Mouse (Mus musculus) brain, adult 2 months (tissue): Measurements from ENCODE around the gene Tesc.

Experiments
- DNase-seq: peaks from one replicate; pipeline ENCODE4 v3.0.0; 2011; ENCODE audit warnings: low read depth, low spot score

Gene Tesc

GRCm38 (mm10) chr5:118015669-118016068, 11.9 kb upstream of the Tesc start:
- no peak for DNase-seq

GRCm38 (mm10) chr5:118017527-118017926, 10.0 kb upstream of the Tesc start:
- peak; percentile 68 for DNase-seq

DNA sequence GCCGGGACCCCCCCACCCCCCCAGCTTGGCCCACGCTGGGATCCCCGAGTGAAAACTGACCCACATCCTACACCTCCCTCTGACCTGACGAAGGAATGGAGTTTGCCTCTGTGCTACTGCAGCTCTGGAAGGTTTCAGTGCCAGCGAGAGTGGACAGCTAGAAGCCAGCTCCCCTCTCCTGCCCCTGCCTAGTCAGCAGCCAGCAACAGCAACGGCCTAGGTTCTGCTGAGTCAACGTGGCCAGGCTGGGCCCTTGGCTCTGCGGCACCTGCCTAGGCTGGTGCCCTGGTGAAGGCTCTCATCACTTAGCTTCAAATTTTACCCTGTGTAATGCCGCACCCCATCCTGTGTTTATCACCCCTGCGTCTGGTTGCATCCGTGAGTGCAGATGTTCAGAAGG, 7.6 kb upstream of the Tesc start:
- DNase-seq: no peak

- no peak for DNase-seq
These were observed 4.5 kb upstream of the Tesc start for GRCm38 (mm10) chr5:118023053-118023452.

GRCm38 (mm10) chr5:118025880-118026279, 1.7 kb upstream of the Tesc start:
- no peak for DNase-seq

DNA sequence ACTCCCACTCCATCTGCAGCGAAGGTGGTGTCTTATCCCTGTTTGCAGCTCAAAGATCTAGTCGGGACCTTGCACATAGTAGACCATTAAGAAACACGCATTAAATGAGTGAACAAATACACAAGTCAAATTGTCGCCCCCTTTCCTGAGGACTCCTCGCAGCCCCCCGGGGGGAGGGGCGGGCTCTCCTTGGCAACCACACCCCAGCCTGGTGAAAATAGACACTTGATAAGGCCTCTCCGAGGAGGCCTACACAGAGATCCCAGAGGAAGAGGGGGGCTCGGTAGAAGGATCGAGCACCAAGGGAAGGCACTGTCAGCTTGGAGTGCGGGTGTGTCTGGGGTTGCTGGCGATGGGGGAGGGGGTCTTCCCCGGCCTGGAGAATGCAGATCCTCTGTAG, 1.2 kb upstream of the Tesc start:
- DNase-seq: no peak

- DNase-seq: no peak
These were observed 344 bp upstream of the Tesc start for GRCm38 (mm10) chr5:118027101-118027697.

DNA sequence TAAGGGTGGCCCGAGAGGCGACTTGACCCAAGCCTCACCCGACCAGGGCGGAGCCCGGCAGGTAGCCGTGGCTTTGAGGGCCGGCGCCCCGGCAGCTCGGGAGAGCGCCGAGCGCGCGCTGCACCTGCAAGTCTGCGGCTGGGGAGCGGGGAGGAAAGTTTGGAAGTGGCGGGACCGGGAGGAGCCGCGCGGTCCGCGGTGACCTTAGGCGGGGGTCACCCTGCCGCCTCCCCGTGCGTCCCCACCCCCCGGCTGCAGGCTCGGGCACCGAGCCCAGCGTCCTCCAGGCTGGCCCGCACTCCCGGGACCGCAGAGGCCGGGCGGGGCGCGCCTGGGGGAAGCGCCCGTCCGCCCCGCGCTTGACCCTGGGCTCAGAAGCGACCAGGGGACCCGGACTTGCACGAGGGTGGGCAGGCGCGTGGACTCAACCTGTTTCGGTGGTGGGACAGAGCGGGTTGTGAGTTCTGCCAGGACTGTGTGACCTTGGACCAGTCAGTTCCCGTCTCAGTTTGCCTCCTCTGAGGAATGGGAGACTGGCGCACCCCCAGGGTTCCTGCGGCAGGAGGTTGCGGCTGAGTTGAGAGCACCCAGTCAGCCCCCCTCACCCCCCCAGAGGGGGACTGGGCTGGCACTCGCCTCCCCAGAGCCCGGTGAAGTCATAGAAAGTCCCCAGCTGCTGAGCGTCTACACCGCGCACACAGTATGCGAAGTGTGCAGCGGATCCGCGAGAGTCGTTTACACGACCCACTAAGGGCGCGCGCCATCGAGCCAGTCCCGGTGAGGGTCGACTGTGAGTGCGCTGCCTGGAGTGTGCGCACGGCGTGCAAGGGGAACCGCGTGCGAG, 870 bp downstream of the Tesc start:
- DNase-seq: no peak

DNA sequence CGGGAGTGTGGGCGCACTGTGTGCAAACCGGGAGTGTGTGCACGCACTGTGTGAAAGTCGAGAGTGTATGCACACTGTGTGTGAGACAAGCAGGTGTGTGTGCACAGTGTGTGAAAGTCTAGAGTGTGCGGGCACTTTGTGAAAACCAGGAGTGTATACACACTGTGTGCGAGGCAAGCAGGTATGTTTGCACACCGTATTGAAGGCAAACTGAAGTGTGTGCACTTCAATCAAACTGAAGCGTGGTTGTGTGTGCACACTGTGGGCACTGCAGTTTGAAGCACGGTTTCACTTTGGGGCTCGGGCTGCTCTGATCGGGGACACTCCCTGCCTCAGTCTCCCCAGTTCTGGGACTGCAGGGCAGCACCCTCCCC, 1.5 kb downstream of the Tesc start:
- DNase-seq: no peak

GRCm38 (mm10) chr5:118029420-118029819, 1.9 kb downstream of the Tesc start:
- DNase-seq: peak; percentile 94

GRCm38 (mm10) chr5:118030022-118030675, 2.6 kb downstream of the Tesc start:
- DNase-seq: no peak

DNA sequence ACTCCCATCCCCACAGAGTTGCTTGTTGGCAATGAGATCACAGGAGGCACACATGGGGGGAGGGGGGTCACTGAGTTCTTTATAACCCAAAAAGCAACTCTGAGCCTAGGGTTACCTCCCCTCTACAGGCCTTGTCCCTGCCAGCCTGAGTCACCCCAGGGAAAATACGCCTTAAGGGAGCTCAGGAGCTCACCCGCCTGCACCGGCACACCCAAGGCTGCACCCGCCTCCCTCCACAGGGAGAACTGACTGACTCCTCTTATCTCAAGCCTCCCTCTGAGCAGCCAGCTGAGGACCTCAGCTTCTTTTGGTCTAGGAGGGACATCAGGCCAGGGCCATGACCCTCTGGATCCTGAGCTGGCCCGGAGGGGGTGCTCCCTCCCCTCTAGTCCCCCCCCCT, 3.5 kb downstream of the Tesc start:
- DNase-seq: peak; percentile 62

GRCm38 (mm10) chr5:118031508-118031907, 4.0 kb downstream of the Tesc start:
- DNase-seq: peak; percentile 79

GRCm38 (mm10) chr5:118033328-118033727, 5.8 kb downstream of the Tesc start:
- peak; percentile 88 for DNase-seq

GRCm38 (mm10) chr5:118033740-118034139, 6.2 kb downstream of the Tesc start:
- no peak for DNase-seq

DNA sequence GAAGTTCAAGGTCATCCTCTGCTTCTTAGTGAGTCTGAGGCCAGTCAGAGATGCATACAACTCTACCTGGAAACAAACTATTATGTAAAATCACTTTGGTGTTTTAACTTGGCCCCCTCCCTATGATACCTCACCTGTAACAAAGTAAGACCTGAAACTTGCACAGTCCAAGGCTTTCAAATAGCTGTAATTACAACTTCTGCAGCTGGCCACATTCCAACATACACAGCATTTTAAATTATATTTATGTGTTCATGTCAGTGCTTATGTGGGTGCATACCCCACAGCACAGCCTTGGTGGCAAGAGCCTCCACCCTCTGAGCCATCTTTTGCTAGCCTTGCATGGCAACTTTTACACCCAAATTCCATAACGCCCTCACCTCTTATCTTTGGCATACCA, 7.1 kb downstream of the Tesc start:
- DNase-seq: no peak

DNA sequence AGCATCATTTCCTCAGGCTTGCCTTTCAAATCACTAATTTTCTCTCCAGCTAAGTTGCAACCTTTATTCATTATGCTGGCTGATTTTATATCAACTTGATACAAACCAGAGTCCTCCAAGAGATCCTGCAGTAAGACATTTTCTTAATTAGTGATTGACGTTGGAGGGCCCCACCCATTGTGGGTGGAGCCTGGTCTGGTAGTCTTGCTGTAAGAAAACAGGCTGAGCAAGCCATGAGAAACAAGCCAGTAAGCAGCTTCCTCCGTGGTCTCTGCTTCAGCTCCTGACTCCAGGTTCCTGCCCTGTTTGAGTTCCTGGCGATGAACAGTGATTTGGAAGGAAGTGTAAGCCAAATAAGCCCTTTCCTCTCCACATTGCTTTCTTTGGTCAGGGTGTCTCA, 8.2 kb downstream of the Tesc start:
- DNase-seq: peak; percentile 47

- DNase-seq: peak; percentile 87
These were observed 9.6 kb downstream of the Tesc start for GRCm38 (mm10) chr5:118036888-118037797.

DNA sequence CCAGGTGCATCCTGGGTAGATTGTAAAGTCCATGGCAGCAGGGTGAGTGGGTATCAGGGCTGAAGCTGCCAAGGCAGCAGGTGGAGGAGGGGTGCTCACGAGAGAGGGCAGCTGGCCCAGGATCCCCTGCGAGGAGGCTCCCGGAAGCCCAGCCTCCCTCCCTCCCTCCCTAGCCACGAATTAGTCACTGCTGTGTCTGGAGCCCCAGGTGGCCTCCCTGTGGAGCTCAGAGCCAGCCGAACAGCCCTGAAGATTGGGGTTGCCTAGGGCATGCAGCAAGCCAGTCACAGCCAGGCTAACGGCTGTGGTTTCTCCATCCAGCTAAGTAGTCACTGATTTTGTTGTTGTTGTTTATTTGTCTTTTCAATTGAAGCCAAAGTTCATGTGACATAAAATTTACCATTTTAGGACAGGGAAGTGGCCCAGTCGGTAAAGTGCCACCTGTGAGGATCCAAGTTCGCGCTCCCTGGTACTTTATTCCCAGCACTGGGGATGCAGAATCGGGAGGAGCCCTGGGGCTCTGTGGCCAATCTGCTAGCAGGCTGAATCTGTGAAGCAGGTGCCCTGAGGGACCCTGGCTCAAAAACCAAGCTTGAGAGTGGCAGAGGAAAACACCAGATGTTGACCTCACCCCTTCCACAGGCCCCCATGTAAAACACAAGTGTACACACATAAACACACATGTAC, 10.4 kb downstream of the Tesc start:
- peak; percentile 94 for DNase-seq

- peak; percentile 82 for DNase-seq
These were observed 11.7 kb downstream of the Tesc start for GRCm38 (mm10) chr5:118039241-118039668.

- DNase-seq: peak; percentile 96
These were observed 15.1 kb downstream of the Tesc start for GRCm38 (mm10) chr5:118042599-118042998.
